Mouse (Mus musculus) cortical plate, adult 2 months (tissue): ENCODE data around the gene Zfp84.

Experiments
- CTCF ChIP-seq: fragments of 200-500 bp; IDR thresholded peaks from 2 replicates; pipeline ENCODE4 v1.5.1; 2011; ENCODE audit warnings: mild to moderate bottlenecking, control low read depth, low read length; ENCODE audit not compliant: insufficient read depth; ENCODE audit errors: extremely low read depth
- POLR2A ChIP-seq: fragments of 200-500 bp; IDR thresholded peaks from 2 replicates; pipeline ENCODE4 v1.6.1; 2011; ENCODE audit warnings: mild to moderate bottlenecking, low read length, control low read depth; ENCODE audit not compliant: insufficient read depth; ENCODE audit errors: extremely low read depth

DNA sequence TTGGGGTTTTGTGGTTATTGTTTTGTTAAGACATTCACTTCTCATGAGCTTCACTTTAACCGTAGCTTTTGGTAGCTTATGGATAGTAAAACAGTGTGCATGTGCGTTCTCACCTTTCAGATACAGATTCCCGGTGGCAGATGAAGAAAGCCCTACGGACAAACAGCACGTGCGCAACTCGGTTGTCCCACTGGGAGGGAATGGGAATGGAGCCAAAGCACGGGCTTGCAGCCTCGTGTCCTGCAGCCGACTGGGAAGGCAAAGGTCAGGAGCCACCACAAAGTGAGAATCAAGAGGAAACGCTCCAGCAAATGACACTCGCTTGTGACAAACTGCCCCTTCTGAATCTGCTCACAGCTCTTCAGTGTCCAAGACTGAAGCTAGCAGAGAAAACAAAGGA is 59.6 kb downstream of the Zfp84 start:
- TF ChIP-seq CTCF, result no peak
- TF ChIP-seq POLR2A, result no peak
